Mouse (Mus musculus) ES-E14 (cell line): ENCODE measurements at regions not wholly inside any gene's neighbourhood (a gene's known extent, or its start where the extent isn't known, plus 50 kb on each side); places are given as distances from the start of the nearest gene placed in this dataset.

Experiments used
- CHD2 ChIP-seq: IDR thresholded peaks from 2 replicates; pipeline ENCODE4 v1.6.1; 2014; ENCODE audit warnings: mild to moderate bottlenecking, low read depth, low read length, inconsistent platforms
- ZC3H11A ChIP-seq: IDR thresholded peaks from 2 replicates; pipeline ENCODE4 v1.6.1; 2012; ENCODE audit warnings: low read depth, mild to moderate bottlenecking, inconsistent platforms, low read length, borderline replicate concordance
- ZNF384 ChIP-seq: IDR thresholded peaks from 2 replicates; pipeline ENCODE4 v1.6.1; 2012; ENCODE audit warnings: low read depth, low read length, inconsistent platforms

GRCm38 (mm10) chr12:109745731-109746484 is 145.8 kb upstream of the Rtl1 start:
- TF ChIP-seq ZNF384 = no peak
- no peak for TF ChIP-seq CHD2
- no peak for TF ChIP-seq ZC3H11A
